Mouse (Mus musculus): ENCODE data around the gene Cmtm7. TPM values are rescaled to one million over a fixed set of nuclear protein-coding genes. Genes with fewer than 3 reads are reported as not detected.

Cmtm7 gene
- polyA plus RNA-seq, 1 experiment from 2014 or later = 104 TPM

DNA sequence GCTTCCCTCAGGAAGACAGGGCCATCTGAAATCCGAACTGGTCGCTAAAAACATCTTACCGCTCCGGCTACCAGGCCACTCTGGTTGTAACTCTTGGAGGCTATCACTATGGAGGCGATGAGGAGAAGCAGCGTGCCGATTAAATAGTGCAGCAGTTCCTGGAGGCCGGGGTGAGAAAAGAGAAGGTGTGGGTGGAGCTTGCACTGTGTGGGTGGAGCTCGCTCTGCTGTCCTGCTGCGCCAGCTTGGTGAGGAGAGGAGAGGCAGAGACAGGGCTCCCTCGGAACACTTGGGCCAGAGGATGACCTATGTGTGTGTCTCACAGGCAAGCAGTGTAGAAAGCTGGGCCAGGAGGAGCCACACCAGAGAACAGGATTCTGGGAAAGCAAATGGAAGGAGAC is 19.8 kb downstream of the Cmtm7 start:
- H3K27me3 ChIP-seq (replicated peaks) = no peaks in the 10 kb centered on the region
- no peak overlapping the region for H3K4me2 ChIP-seq
- no peak overlapping the region for H3K4me3 ChIP-seq
- H3K36me3 ChIP-seq = peaks cover 69% of the 10 kb centered on the region
- 74% methylated on average over 11 of the region's 11 CpGs for WGBS
- no peak overlapping the region for H3K27ac ChIP-seq (ENCODE audit: poor library complexity, severe bottlenecking)
- H3K9me3 ChIP-seq (replicated peaks) = no peaks in the 10 kb centered on the region
- H3K4me1 ChIP-seq (replicated peaks) = peaks cover 2% of the 10 kb centered on the region
- ATAC-seq (ENCODE audit: insufficient number of reproducible peaks, low FRiP score) = no peak
- H3K9ac ChIP-seq = no peak overlapping the region

DNA sequence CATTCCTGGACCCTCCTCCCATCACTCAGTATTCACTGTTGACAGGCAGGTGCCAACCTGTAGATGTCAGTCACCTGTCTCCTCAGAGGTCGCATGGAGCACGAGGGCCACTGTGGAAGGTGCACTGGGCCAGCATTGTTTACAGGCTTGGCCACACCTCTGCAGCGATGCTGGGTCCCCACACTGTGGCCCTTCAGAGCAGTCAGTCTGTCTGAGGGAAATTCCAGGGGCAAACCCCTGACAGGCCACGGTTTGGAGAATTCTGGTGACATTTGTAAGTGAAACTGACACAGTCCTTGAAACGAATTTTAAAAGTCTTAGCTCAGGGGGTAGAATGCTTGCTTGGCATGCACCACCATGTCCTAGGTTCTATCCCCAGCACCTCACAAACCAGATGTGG is 21.3 kb downstream of the Cmtm7 start:
- Histone ChIP-seq H3K4me2 (no peak overlapping the region), H3K4me3 (no peak overlapping the region), H3K9ac (no peak overlapping the region), H3K36me3 (peaks cover 72% of the 10 kb centered on the region), H3K9me3 (replicated peaks) (no peaks in the 10 kb centered on the region), H3K27ac (ENCODE audit: poor library complexity, severe bottlenecking) (no peak overlapping the region), H3K27me3 (replicated peaks) (no peaks in the 10 kb centered on the region), H3K4me1 (replicated peaks) (no peaks in the 10 kb centered on the region)
- ATAC-seq (ENCODE audit: insufficient number of reproducible peaks, low FRiP score) = no peak
- WGBS = 67% methylated on average over 5 of the region's 5 CpGs

DNA sequence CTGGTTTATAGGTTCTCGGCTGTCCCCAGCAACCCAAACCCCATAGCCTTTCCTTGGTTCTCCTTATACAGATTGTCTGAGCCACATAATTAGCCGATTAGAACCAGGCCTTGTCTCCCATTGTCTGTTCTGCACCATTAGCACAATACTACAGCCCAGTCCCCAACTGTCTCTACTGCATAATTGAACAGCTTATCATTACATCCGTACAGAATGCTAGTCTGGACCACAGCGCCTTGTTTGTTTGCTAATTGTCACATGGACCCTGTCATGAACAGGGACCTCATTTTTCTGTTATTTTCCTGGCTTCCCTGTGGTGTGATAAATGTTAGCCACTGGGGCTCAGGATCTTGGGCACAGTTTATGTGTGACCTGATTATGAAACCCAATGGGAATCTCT is 21.8 kb downstream of the Cmtm7 start:
- no peak for ATAC-seq (ENCODE audit: insufficient number of reproducible peaks, low FRiP score)
- H3K27me3 ChIP-seq (replicated peaks) = no peaks in the 10 kb centered on the region
- H3K4me1 ChIP-seq (replicated peaks) = no peaks in the 10 kb centered on the region
- H3K4me2 ChIP-seq = no peak overlapping the region
- H3K9ac ChIP-seq = no peak overlapping the region
- 85% methylated on average over 4 of the region's 4 CpGs for WGBS
- H3K36me3 ChIP-seq = peaks cover 77% of the 10 kb centered on the region
- no peaks in the 10 kb centered on the region for H3K9me3 ChIP-seq (replicated peaks)
- no peak overlapping the region for H3K27ac ChIP-seq (ENCODE audit: poor library complexity, severe bottlenecking)
- no peak overlapping the region for H3K4me3 ChIP-seq

DNA sequence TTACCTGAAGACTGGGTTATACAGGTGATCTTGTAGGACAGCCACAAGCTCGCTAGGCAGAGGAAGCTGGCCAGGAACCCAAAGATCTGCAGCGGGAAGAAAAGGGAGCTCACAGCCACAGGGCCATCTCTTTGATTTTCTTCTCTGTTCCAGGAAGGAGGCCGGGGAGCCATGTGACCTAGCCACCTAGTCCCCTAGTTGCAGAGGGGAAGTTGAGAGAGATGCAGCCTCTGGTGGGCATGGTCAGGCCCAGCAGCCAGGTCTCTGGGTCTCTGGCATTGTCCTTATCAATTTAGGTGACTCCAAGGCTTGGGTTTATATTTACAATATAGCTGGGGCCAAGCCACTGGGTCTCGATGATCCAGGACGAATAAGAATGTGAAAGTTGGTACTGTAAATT is 22.9 kb downstream of the Cmtm7 start:
- Histone ChIP-seq H3K4me2 (no peak overlapping the region), H3K4me3 (no peak overlapping the region), H3K27ac (ENCODE audit: poor library complexity, severe bottlenecking) (no peak overlapping the region), H3K36me3 (peaks cover 78% of the 10 kb centered on the region), H3K9me3 (replicated peaks) (no peaks in the 10 kb centered on the region), H3K9ac (no peak overlapping the region), H3K4me1 (replicated peaks) (no peaks in the 10 kb centered on the region), H3K27me3 (replicated peaks) (no peaks in the 10 kb centered on the region)
- ATAC-seq (ENCODE audit: insufficient number of reproducible peaks, low FRiP score) = no peak
- 82% methylated on average over 5 of the region's 5 CpGs for WGBS

DNA sequence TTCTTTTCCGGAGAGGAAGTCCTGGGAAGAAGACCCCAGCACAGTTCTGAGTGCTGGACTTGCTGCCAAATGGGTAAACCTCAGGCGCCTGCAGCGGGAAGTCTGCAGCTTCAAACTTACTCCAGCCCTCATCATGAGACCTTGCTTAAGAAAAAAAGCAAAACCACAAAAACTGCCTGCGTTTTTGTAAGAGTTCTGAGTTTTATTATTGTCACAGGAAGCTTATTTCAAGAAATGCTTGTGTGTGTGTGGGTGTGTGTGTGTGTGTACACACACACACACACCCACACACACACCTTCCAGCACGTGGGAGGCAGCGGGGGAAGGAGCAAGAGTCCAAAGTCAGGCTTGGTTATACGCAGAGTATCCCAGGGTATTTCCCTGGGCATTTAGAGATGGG is 23.4 kb downstream of the Cmtm7 start:
- H3K9me3 ChIP-seq (replicated peaks) = no peaks in the 10 kb centered on the region
- H3K36me3 ChIP-seq = peaks cover 78% of the 10 kb centered on the region
- WGBS = 72% methylated on average over 7 of the region's 7 CpGs
- H3K27ac ChIP-seq (ENCODE audit: poor library complexity, severe bottlenecking) = no peak overlapping the region
- H3K27me3 ChIP-seq (replicated peaks) = no peaks in the 10 kb centered on the region
- no peak overlapping the region for H3K4me2 ChIP-seq
- no peak overlapping the region for H3K4me3 ChIP-seq
- no peak for ATAC-seq (ENCODE audit: insufficient number of reproducible peaks, low FRiP score)
- H3K9ac ChIP-seq = no peak overlapping the region
- peaks cover 2% of the 10 kb centered on the region; the same call in 1 of the 2 replicates for H3K4me1 ChIP-seq (replicated peaks)

DNA sequence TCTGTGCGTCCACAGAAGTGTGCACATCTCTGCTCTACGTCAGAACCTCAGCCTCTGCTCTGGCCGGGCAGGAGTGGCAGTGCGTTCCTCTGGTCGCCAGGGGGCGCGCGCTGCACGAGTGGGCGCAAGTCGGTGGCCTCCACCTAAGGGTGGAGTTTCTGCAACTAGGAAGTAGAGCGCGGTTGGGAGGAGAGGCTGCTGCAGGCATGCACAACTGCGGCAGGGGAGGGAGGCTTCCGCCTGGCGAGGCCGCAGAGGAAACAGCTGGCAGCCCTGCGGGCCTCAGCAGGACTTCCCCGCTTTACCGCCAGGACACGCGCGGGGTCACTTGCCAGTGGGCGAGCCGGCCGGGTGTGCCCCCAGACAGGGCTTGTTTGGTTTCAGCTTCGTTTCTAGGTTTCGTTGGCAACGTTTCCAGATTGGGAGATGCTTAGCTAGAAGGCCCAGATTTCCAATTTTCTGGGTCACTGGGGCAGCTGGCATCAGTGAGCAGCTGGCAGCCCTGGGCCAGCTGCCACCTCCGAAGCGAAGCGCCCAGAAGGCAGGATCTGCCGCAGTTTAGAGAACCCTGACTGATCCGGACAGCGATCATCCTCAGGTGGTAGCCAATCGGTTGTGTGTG is 28.7 kb downstream of the Cmtm7 start:
- Histone ChIP-seq H3K9me3 (replicated peaks) (no peaks in the 10 kb centered on the region), H3K4me1 (replicated peaks) (peaks cover 8% of the 10 kb centered on the region; the same call in 1 of the 2 replicates), H3K4me3 (peak overlapping the region; percentile 61), H3K4me2 (peak overlapping the region; percentile 83), H3K9ac (peak overlapping the region; percentile 78), H3K36me3 (peaks cover 59% of the 10 kb centered on the region), H3K27ac (ENCODE audit: poor library complexity, severe bottlenecking) (peak overlapping the region; percentile 32), H3K27me3 (replicated peaks) (no peaks in the 10 kb centered on the region)
- WGBS = 5% methylated on average over 36 of the region's 36 CpGs
- peak; percentile 87 for ATAC-seq (ENCODE audit: insufficient number of reproducible peaks, low FRiP score)

DNA sequence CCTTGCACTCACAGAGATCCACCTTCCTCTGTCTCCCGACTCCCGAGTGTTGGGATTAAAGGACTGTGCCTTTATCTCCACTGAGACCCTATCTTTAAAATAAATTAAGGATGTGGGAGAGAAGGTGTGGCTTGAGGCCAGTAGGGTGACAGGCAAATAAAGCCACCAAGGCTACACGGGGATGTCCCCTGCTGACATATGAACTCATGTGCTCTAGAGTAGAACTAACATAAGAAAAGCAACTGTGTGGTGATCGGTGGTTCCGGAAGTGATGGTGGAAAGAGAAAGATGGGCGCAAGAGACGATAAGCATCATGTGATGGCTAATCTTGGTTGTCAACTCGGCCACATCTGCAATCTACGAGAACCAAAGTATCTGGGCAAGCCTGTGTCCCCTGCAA is 29.3 kb downstream of the Cmtm7 start:
- peaks cover 61% of the 10 kb centered on the region for H3K36me3 ChIP-seq
- no peak overlapping the region for H3K4me3 ChIP-seq
- no peak for ATAC-seq (ENCODE audit: insufficient number of reproducible peaks, low FRiP score)
- no peak overlapping the region for H3K27ac ChIP-seq (ENCODE audit: poor library complexity, severe bottlenecking)
- no peaks in the 10 kb centered on the region for H3K27me3 ChIP-seq (replicated peaks)
- no peaks in the 10 kb centered on the region for H3K9me3 ChIP-seq (replicated peaks)
- no peak overlapping the region for H3K9ac ChIP-seq
- peaks cover 8% of the 10 kb centered on the region; the same call in 1 of the 2 replicates for H3K4me1 ChIP-seq (replicated peaks)
- H3K4me2 ChIP-seq = peak overlapping the region; percentile 83; the same call in 1 of the 2 replicates
- 59% methylated on average over 9 of the region's 9 CpGs for WGBS

DNA sequence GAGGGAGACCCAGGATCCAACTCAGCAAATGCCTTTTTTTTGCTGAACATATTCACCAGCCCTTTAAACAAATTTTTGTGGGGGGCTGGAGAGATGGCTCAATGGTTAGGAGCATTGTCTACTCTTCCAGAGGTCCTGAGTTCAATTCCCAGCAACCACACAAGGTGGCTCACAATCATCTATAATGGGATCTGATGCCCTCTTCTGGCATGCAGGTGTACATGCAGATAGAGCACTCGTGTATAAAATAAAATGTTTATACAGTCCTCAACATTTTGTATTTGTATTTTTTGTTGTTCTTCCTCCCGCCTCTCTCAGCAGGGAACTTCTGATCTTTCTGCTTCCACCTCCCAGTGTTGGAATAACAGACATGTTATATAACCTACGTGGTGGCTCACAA is 30.1 kb downstream of the Cmtm7 start:
- H3K4me1 ChIP-seq (replicated peaks) = peaks cover 8% of the 10 kb centered on the region; the same call in 1 of the 2 replicates

DNA sequence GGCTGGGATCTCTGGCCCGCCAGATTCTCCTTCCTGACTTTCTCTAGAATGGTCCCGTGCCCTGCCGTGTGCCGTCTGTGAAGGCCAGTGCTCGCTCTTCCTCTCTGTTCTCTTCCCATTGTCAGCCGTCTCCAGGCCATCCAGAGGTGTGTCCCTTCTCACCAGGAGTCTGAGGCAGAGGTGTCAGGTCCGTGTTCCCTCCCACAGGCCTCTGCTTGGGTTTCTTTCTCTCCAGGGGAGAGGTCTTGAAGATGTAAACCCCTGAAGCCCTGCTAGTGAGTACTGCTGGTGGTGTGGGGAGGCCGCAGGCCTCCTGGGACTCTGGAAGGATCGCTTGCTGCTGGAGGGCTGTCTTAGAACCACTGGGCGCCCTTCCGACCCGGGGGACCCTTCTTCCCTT is 34.2 kb downstream of the Cmtm7 start:
- Histone ChIP-seq H3K27me3 (replicated peaks) (no peaks in the 10 kb centered on the region), H3K4me3 (no peak overlapping the region), H3K9ac (no peak overlapping the region), H3K36me3 (peaks cover 46% of the 10 kb centered on the region), H3K4me2 (no peak overlapping the region), H3K9me3 (replicated peaks) (no peaks in the 10 kb centered on the region), H3K4me1 (replicated peaks) (peaks cover 14% of the 10 kb centered on the region), H3K27ac (ENCODE audit: poor library complexity, severe bottlenecking) (no peak overlapping the region)
- 73% methylated on average over 12 of the region's 12 CpGs for WGBS
- ATAC-seq (ENCODE audit: insufficient number of reproducible peaks, low FRiP score) = no peak

More for the DNA sequence above, 30.1 kb downstream of the Cmtm7 start:
- Histone ChIP-seq H3K9ac (no peak overlapping the region), H3K36me3 (peaks cover 61% of the 10 kb centered on the region), H3K9me3 (replicated peaks) (no peaks in the 10 kb centered on the region), H3K4me2 (no peak overlapping the region), H3K27me3 (replicated peaks) (no peaks in the 10 kb centered on the region), H3K4me3 (no peak overlapping the region), H3K27ac (ENCODE audit: poor library complexity, severe bottlenecking) (no peak overlapping the region)
- no peak for ATAC-seq (ENCODE audit: insufficient number of reproducible peaks, low FRiP score)
- WGBS = 81% methylated on average over 3 of the region's 3 CpGs

DNA sequence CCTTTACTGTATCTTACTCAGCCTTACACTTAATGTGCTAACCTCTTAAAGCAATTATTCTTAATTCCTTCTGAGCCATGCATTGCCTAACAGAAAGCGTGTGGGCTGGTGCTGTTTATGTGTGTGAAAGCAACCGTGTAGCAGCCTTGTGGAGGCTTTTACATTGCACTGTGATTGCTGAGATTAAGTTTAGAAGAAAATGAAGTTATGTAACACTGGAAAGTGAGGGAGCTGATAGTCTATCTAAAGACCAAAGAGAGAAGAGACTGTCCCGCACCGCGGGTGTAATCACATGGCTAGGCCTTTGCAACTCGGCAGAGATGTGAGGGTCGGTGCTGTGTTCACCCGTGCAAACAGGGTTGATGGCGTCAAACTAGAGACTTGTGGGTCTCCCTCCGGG is 34.6 kb downstream of the Cmtm7 start:
- 78% methylated on average over 10 of the region's 10 CpGs for WGBS
- no peaks in the 10 kb centered on the region for H3K9me3 ChIP-seq (replicated peaks)
- H3K27me3 ChIP-seq (replicated peaks) = no peaks in the 10 kb centered on the region
- no peak overlapping the region for H3K27ac ChIP-seq (ENCODE audit: poor library complexity, severe bottlenecking)
- no peak for ATAC-seq (ENCODE audit: insufficient number of reproducible peaks, low FRiP score)
- peaks cover 46% of the 10 kb centered on the region for H3K36me3 ChIP-seq
- H3K4me3 ChIP-seq = no peak overlapping the region
- peaks cover 16% of the 10 kb centered on the region for H3K4me1 ChIP-seq (replicated peaks)
- H3K4me2 ChIP-seq = no peak overlapping the region
- no peak overlapping the region for H3K9ac ChIP-seq

DNA sequence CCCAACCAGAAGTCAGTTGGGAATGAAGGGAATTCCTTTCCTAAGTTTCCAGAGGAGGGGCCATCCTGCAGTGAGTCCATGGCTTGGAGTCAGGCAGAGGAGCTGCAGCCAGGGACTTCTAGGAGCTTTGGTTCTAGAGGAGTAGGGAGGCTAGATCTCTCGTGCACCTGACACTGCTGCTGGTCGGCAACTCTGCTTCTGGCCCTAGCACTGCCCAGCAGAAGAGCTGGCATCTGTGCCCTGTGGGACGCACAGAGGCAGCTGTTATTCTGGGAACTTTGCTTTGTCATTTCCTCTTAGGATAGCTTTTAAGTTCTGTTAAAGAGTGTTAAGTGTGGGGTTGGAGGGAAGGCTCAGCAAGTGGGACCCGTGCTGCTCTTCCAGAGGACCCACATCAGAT is 36.0 kb downstream of the Cmtm7 start:
- no peak for ATAC-seq (ENCODE audit: insufficient number of reproducible peaks, low FRiP score)
- peaks cover 16% of the 10 kb centered on the region for H3K4me1 ChIP-seq (replicated peaks)
- peaks cover 48% of the 10 kb centered on the region for H3K36me3 ChIP-seq
- H3K27me3 ChIP-seq (replicated peaks) = no peaks in the 10 kb centered on the region
- H3K9me3 ChIP-seq (replicated peaks) = no peaks in the 10 kb centered on the region
- no peak overlapping the region for H3K4me2 ChIP-seq
- no peak overlapping the region for H3K27ac ChIP-seq (ENCODE audit: poor library complexity, severe bottlenecking)
- WGBS = 68% methylated on average over 4 of the region's 4 CpGs
- no peak overlapping the region for H3K9ac ChIP-seq
- no peak overlapping the region for H3K4me3 ChIP-seq

DNA sequence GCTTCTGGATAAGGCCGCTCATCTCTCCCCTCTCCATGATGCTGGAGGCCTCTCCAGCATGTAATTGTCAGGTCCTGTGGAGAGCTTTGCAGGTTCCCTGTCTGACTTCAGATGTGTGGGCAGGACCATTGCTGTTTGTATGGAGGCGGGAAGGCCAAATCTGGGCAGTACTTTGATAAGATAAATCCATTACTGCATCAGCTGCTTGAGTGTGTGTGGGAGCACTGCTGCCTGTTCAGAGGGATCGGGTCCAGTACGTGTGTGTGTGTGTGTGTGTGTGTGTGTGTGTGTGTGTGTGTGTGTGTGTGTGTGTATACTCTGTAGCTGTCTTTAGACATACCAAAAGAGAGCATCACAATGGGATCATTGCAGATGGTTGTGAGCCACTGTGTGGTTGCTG is 36.5 kb downstream of the Cmtm7 start:
- Histone ChIP-seq H3K27ac (ENCODE audit: poor library complexity, severe bottlenecking) (no peak overlapping the region), H3K9ac (no peak overlapping the region), H3K4me2 (no peak overlapping the region), H3K9me3 (replicated peaks) (no peaks in the 10 kb centered on the region), H3K27me3 (replicated peaks) (no peaks in the 10 kb centered on the region), H3K4me1 (replicated peaks) (peaks cover 21% of the 10 kb centered on the region), H3K4me3 (no peak overlapping the region), H3K36me3 (peaks cover 48% of the 10 kb centered on the region)
- WGBS = 31% methylated on average over 4 of the region's 4 CpGs
- 0 out of 2 replicates have a peak, but pooled peaks have one; percentile 14 for ATAC-seq (ENCODE audit: insufficient number of reproducible peaks, low FRiP score)

All from heart, embryonic 12.5 days (tissue).